Mouse (Mus musculus): ENCODE data around the gene Olfr410. TPM values are rescaled to one million over a fixed set of nuclear protein-coding genes. Genes with fewer than 3 reads are reported as not detected.

Gene Olfr410
- not detected for total RNA-seq (2023)

GRCm38 (mm10) chr11:74337931-74338330 lies at the start of gene Olfr410:
Gene Olfr410 (minus strand): TSS chr11:74338031.

GRCm38 (mm10) chr11:74361769-74362168 lies 23.9 kb upstream of the Olfr410 start, which contains the start of gene Olfr412:
Gene Olfr412 (plus strand): TSS chr11:74362069.

GRCm38 (mm10) chr11:74352550-74352949 lies 14.7 kb upstream of the Olfr410 start, which contains the start of gene Olfr411:
Gene Olfr411 (minus strand): TSS chr11:74352650.

GRCm38 (mm10) chr11:74283436-74283835 lies 54.4 kb downstream of the Olfr410 start, which contains the start of gene Olfr59:
Gene Olfr59 (plus strand): TSS chr11:74283736.

Other genes starting within 250 kb of the Olfr410 start
- gene Olfr401, start 224.3 kb downstream of the Olfr410 start, total RNA-seq (2023): not detected
- not detected for gene Olfr402, start 184.5 kb downstream of the Olfr410 start, total RNA-seq (2023)
- gene Olfr403, start 151.8 kb downstream of the Olfr410 start, total RNA-seq (2023): not detected
- not detected for gene Olfr43, start 126.7 kb downstream of the Olfr410 start, total RNA-seq (2023)
- gene Olfr406, start 78.2 kb downstream of the Olfr410 start, total RNA-seq (2023): not detected
- gene Olfr59, start 54.3 kb downstream of the Olfr410 start, total RNA-seq (2023): not detected
- not detected for gene Olfr411, start 14.6 kb upstream of the Olfr410 start, total RNA-seq (2023)
- not detected for gene Olfr412, start 24.0 kb upstream of the Olfr410 start, total RNA-seq (2023)

All from neutrophil, adult 83 days (primary cell).